In genomic region chr2:57900580-57901247, GRCm38 (mm10) we compare ENCODE assay signal across 8 mouse cellular contexts.
DNase-seq lines count a peak whose midpoint lies in the region; ATAC-seq and TF ChIP-seq lines count a peak whose summit lies in the region.

No protein-coding gene starts in this region.

- no peak for TF ChIP-seq CTCF in liver, postnatal 0 days (IDR thresholded peaks at IDR 0.05; ENCODE audit: low read depth)

- no peaks in the 10 kb centered on the region for H3K27me3 ChIP-seq in heart, embryonic 14.5 days (ENCODE audit: control insufficient read depth, insufficient read depth, low read length)
- no peaks in the 10 kb centered on the region for H3K27me3 ChIP-seq in forebrain, embryonic 16.5 days (replicated peaks; ENCODE audit: control insufficient read depth, insufficient read depth, low read length)
- no peaks in the 10 kb centered on the region for H3K27me3 ChIP-seq in liver, postnatal 0 days (ENCODE audit: insufficient read depth, low read length)

- no peaks in the 10 kb centered on the region for H3K9me3 ChIP-seq in heart, embryonic 14.5 days (ENCODE audit: control insufficient read depth, low read length)
- no peaks in the 10 kb centered on the region for H3K9me3 ChIP-seq in forebrain, embryonic 16.5 days (ENCODE audit: control insufficient read depth, low read length)
- no peaks in the 10 kb centered on the region for H3K9me3 ChIP-seq in liver, postnatal 0 days (ENCODE audit: low read length)

- no peaks in the 10 kb centered on the region for H3K36me3 ChIP-seq in heart, embryonic 14.5 days (ENCODE audit: control insufficient read depth, insufficient read depth, low read length)
- H3K36me3 ChIP-seq in forebrain, embryonic 16.5 days (ENCODE audit: control insufficient read depth, insufficient read depth), result no peaks in the 10 kb centered on the region
- H3K36me3 ChIP-seq in liver, postnatal 0 days (replicated peaks; ENCODE audit: insufficient read depth, low read length), result no peaks in the 10 kb centered on the region

- ATAC-seq in heart, embryonic 14.5 days (ENCODE audit: insufficient number of reproducible peaks, insufficient read depth, low FRiP score, low read depth), result no peak
- ATAC-seq in cerebellum, adult (ENCODE audit: insufficient number of reproducible peaks, low FRiP score, low TSS enrichment), result peak; percentile 85
- ATAC-seq in forebrain, embryonic 16.5 days, result peak; percentile 89
- no peak for ATAC-seq in liver, postnatal 0 days
- no peak for ATAC-seq in granulocyte monocyte progenitor cell, adult 5-6 weeks (replicated peaks; ENCODE audit: poor library complexity, severe bottlenecking)

- no peak overlapping the region for H3K9ac ChIP-seq in heart, embryonic 14.5 days (ENCODE audit: low read length)
- no peak overlapping the region for H3K9ac ChIP-seq in forebrain, embryonic 16.5 days (replicated peaks; ENCODE audit: low read depth, low read length)
- no peak overlapping the region for H3K9ac ChIP-seq in liver, postnatal 0 days (replicated peaks)

- 30% methylated on average over 9 of the region's 9 CpGs for WGBS in heart, embryonic 14.5 days
- 32% methylated on average over 9 of the region's 9 CpGs for WGBS in forebrain, embryonic 16.5 days
- WGBS in liver, postnatal 0 days (ENCODE audit: insufficient replicate concordance), result 70% methylated on average over 9 of the region's 9 CpGs

- H3K4me1 ChIP-seq in heart, embryonic 14.5 days (ENCODE audit: control insufficient read depth in 2 of 2, insufficient read depth in 2 of 2, low read length in 2 of 2), result peaks cover 3 to 8% of the 10 kb centered on the region in 2 experiments; a peak in 1 of 4 replicates
- peaks cover 4% of the 10 kb centered on the region for H3K4me1 ChIP-seq in forebrain, embryonic 16.5 days (replicated peaks; ENCODE audit: control insufficient read depth, insufficient read depth, low read length)
- no peaks in the 10 kb centered on the region for H3K4me1 ChIP-seq in liver, postnatal 0 days (ENCODE audit: insufficient read depth)

- TF ChIP-seq EP300 in liver, postnatal 0 days (IDR thresholded peaks at IDR 0.05; ENCODE audit: low read depth), result no peak

- no peak for DNase-seq in heart, adult 8-10 months (ENCODE audit: low spot score)
- peak; percentile 60 to 93 for DNase-seq in left cerebral cortex, postnatal 25 days (ENCODE audit: low spot score in 2 of 2)
- no peak for DNase-seq in adipocyte (ENCODE audit: low spot score)
- no peak for DNase-seq in liver, postnatal 0 days

- peak overlapping the region; percentile 38 for H3K4me2 ChIP-seq in heart, embryonic 14.5 days (ENCODE audit: low read length)
- no peak overlapping the region for H3K4me2 ChIP-seq in forebrain, embryonic 16.5 days (ENCODE audit: low read length)
- no peak overlapping the region for H3K4me2 ChIP-seq in liver, postnatal 0 days (ENCODE audit: low read depth, low read length)

- intact Hi-C loops in left cerebral cortex, postnatal 25 days (cut with DNase I), result no loop called here

- H3K4me3 ChIP-seq in heart, embryonic 14.5 days (ENCODE audit: control insufficient read depth in 1 of 2, insufficient read depth in 1 of 2, low read depth in 1 of 2, low read length in 2 of 2), result no peak overlapping the region
- H3K4me3 ChIP-seq in forebrain, embryonic 16.5 days (replicated peaks; ENCODE audit: low read length), result no peak overlapping the region
- no peak overlapping the region for H3K4me3 ChIP-seq in liver, postnatal 0 days (ENCODE audit: low read depth, low read length)

- peak overlapping the region; percentile 14 to 32; a peak in 2 of 4 replicates for H3K27ac ChIP-seq in heart, embryonic 14.5 days (replicated peaks in 1 of 2; ENCODE audit: control insufficient read depth in 1 of 2, insufficient read depth in 1 of 2, low read depth in 2 of 2, low read length in 2 of 2)
- H3K27ac ChIP-seq in forebrain, embryonic 16.5 days (ENCODE audit: low read length), result no peak overlapping the region; the same call in 1 of the 2 replicates
- H3K27ac ChIP-seq in liver, postnatal 0 days (ENCODE audit: low read depth), result no peak overlapping the region

Comparison
In these comparisons a context has a peak if more than half of its experiments do, and no peak if none do; other contexts are left out.
1. ATAC-seq: peak in cerebellum, adult (single experiment) and forebrain, embryonic 16.5 days (single experiment); none in heart, embryonic 14.5 days (single experiment), liver, postnatal 0 days (single experiment) and granulocyte monocyte progenitor cell, adult 5-6 weeks (single experiment).
2. H3K27ac ChIP-seq: peak in heart, embryonic 14.5 days (2 of 2); none in forebrain, embryonic 16.5 days (single experiment) and liver, postnatal 0 days (single experiment).
3. DNase-seq: peak in left cerebral cortex, postnatal 25 days (2 of 2); none in heart, adult 8-10 months (single experiment), adipocyte (single experiment) and liver, postnatal 0 days (single experiment).